Mouse (Mus musculus): ENCODE measurements around the gene Sdc3.

DNA sequence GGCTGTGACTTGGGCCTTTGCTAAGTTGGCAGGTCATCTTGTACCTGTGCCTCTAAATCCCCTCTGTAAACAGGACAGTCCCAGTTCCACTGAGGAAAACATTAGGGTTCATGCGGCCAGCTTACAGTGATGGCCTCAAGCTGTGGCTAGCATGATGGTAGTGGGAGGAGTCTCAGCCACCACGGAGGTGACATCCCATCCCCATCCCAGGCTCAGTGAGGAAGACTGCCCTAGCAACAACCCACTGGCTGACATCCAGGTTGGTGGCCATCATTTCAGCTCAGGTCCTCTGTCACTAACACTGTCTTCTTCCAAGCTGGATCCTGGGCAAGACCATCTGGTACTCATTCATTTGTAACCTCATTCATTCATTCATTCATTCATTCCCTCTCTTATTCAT lies 12.0 kb downstream of the Sdc3 start:
- TF ChIP-seq POLR2A (IDR thresholded peaks at IDR 0.05; ENCODE audit: low read depth, low read length) (no peak), EP300 (IDR thresholded peaks at IDR 0.05; ENCODE audit: low read length) (no peak), CTCF (conservative IDR thresholded peaks at IDR 0.05 in 1 of 2, IDR thresholded peaks at IDR 0.05 in 1 of 2; ENCODE audit: low read depth in 2 of 2, low read length in 2 of 2) (no peak)
